Mouse (Mus musculus) cerebellum, adult 2 months (tissue): ENCODE data around the gene Arglu1. TPM values are rescaled to one million over a fixed set of nuclear protein-coding genes. Genes with fewer than 3 reads are reported as not detected.

Experiments
- DNase-seq, 2 experiments: peaks; one replicate each; pipeline ENCODE4 v3.0.0; 2021
- H3K27ac ChIP-seq: fragments of 200-500 bp; 2 replicates; pipeline ENCODE4 v1.5.1; 2012; ENCODE audit warnings: low read length, control low read depth, inconsistent platforms; ENCODE audit not compliant: insufficient read depth
- H3K27me3 ChIP-seq: fragments of 200-500 bp; 2 replicates; pipeline ENCODE4 v1.6.1; 2012; ENCODE audit warnings: inconsistent platforms, mild to moderate bottlenecking, low read length, moderate library complexity; ENCODE audit not compliant: control insufficient read depth, insufficient read depth
- H3K4me1 ChIP-seq: fragments of 200-500 bp; 2 replicates; pipeline ENCODE4 v1.6.1; 2011; ENCODE audit warnings: low read length; ENCODE audit not compliant: control insufficient read depth, insufficient read depth
- H3K4me3 ChIP-seq: fragments of 200-500 bp; replicated peaks from 2 replicates; pipeline ENCODE3; 2011; ENCODE audit warnings: mild to moderate bottlenecking, low read depth, low read length, control low read depth; ENCODE audit not compliant: insufficient read depth
- CTCF ChIP-seq: fragments of 200-500 bp; IDR thresholded peaks from 2 replicates; pipeline ENCODE4 v1.5.1; 2011; ENCODE audit warnings: low read depth, mild to moderate bottlenecking, control low read depth, low read length, moderate library complexity, borderline replicate concordance; ENCODE audit not compliant: insufficient read depth
- POLR2A ChIP-seq: fragments of 200-500 bp; IDR thresholded peaks from 2 replicates; pipeline ENCODE4 v1.6.1; 2011; ENCODE audit warnings: low read length, control low read depth, borderline replicate concordance; ENCODE audit not compliant: insufficient read depth
- WGBS: fragments of 180-500 bp; shearing (Covaris S2); methylation state at CpG from one replicate; pipeline ENCODE4 v1.1.7; 2018; 5-methylcytosine and 5-hydroxymethylcytosine counted together
- polyA plus RNA-seq: library from polyadenylated mRNA; depleted of rRNA; stranded (reverse); fragments of >200 nt; gene quantifications from 2 replicates; pipeline ENCODE4 v1.2.3, GENCODE M21; 2012

Gene Arglu1
- polyA plus RNA-seq, 1 experiment = 106 TPM

DNA sequence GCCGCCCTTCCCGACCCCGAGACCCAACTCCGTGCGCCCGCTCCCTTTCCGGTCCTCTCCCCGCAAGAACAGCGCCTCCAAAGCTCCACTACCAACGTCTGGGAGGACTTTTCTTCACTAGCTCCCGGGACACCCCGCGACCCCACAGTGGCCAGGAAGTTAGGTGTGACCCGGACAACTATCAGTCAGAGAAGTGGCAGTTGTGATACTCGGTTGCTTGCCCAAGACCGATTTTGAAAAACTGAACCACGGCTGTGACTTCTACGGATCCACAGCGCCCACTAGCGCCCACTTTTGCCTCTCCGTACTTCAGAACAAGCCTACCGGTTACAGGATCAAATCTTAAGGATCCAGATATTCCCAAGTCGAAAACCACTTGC, 28.6 kb downstream of the Arglu1 start:
- Histone ChIP-seq H3K27ac (no peak overlapping the region), H3K27me3 (no peaks in the 10 kb centered on the region), H3K4me3 (peak overlapping the region; percentile 57), H3K4me1 (0 out of 2 replicates have a peak, but pooled peaks cover 4% of the 10 kb centered on the region)
- peak; percentile 79 to 87 for DNase-seq
- 1% methylated on average over 23 of the region's 23 CpGs for WGBS
- TF ChIP-seq CTCF (peak; percentile 84), POLR2A (no peak)

DNA sequence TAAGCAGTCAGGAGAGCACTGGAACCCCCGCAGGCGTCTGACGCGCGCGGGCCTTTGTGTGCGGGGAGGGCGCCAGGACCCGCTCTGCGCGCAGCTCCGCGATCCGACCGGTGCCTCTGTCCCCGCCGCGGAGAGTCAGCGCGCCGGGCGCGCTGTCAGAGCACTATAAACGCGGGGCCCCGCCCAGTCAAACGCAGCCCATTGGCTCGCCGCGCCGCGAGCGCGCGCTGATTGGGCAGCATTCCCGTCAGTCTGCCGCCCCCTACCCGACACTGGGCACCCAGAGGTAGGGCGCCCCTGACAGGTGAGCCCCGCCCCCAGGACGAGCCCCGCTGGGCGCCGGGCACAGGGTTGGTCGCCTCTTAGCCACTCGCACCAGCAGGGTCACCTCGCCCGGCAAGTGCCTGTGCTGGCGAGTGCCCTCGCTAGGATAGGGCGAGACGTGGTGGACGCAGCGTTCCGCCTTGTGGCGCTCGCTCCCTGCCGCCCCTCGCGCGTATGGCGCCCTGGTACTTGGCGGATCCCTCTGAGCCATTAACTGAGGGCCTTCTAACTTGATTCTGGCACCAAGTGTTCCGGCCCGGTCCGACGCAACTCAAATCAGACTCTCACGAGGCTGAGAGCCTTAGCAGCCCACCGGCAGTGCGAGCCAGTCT, 29.1 kb downstream of the Arglu1 start, which contains the start of gene Efnb2:
Gene Efnb2 (minus strand): TSS at position 140 of the 656 bp plus-strand sequence.
- Histone ChIP-seq H3K27me3 (no peaks in the 10 kb centered on the region), H3K4me3 (peak within 1 kb of the TSS; percentile 57), H3K27ac (no peak within 1 kb of the TSS), H3K4me1 (0 out of 2 replicates have a peak, but pooled peaks cover 4% of the 10 kb centered on the region)
- DNase-seq = peak; percentile 85 to 88
- under 1% methylated on average over 69 of the region's 70 CpGs for WGBS
- TF ChIP-seq CTCF = no peak
- TF ChIP-seq POLR2A = 0 out of 2 replicates have a peak, but pooled peaks have one; percentile 15

GRCm38 (mm10) chr8:8660307-8661098, 29.8 kb downstream of the Arglu1 start:
- H3K27me3 ChIP-seq = no peaks in the 10 kb centered on the region
- TF ChIP-seq CTCF = no peak
- TF ChIP-seq POLR2A = no peak
- WGBS = under 1% methylated on average over 87 of the region's 88 CpGs
- peak in 1 of 2 experiments; percentile 18 for DNase-seq
- no peak overlapping the region for H3K27ac ChIP-seq
- H3K4me3 ChIP-seq = peak overlapping the region; percentile 57
- H3K4me1 ChIP-seq = 0 out of 2 replicates have a peak, but pooled peaks cover 4% of the 10 kb centered on the region

DNA sequence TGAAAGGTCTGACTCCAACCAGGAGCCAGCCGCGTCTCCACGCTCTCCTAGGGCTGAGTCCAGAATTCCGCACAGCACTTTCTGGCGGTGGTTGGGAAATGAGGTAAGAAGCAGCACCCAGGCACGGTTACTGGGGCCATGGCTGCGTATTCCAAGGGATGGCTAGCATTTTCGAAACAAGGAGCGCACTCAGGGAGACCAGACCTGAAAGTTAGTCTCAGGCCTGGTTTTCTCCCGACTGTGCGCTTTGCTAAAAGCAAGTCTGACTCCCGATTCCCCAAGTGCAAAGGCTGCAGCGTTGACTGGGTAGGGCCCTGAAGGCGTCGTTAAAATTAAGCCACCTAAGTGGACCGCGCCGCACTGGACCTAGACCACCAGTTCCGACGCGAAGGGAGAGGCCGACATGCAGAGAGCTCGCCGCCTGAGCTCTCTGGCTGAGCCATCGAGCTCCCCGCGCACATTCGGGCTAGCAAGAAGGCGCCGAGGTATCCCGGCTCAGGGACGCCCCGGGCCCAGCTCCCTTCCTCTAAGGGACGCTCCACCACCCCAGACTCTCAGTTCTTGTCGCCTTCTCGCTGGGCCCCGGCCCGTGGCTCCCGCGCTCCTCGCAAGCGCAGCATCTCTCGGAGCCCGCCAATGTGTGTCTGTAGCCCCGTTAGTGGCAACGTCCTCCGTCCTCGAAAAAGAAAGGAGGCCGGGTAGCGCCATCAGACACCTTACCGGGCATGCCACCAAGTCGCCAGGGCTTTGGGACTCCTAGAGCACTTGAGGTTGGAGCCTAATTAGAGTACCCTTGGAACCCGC, 30.6 kb downstream of the Arglu1 start:
- TF ChIP-seq CTCF (no peak), POLR2A (no peak)
- 2% methylated on average over 53 of the region's 53 CpGs for WGBS
- peak; percentile 14 to 44 for DNase-seq

GRCm38 (mm10) chr8:8658426-8659224, 31.7 kb downstream of the Arglu1 start:
- no peak overlapping the region for H3K27ac ChIP-seq
- H3K27me3 ChIP-seq = no peaks in the 10 kb centered on the region
- peak; percentile 63 to 71 for DNase-seq
- H3K4me3 ChIP-seq = no peak overlapping the region
- TF ChIP-seq POLR2A (no peak), CTCF (peak; percentile 69)
- H3K4me1 ChIP-seq = 0 out of 2 replicates have a peak, but pooled peaks cover 4% of the 10 kb centered on the region
- WGBS = 28% methylated on average over 19 of the region's 19 CpGs

More for the DNA sequence above, 30.6 kb downstream of the Arglu1 start:
- Histone ChIP-seq H3K4me1 (0 out of 2 replicates have a peak, but pooled peaks cover 4% of the 10 kb centered on the region), H3K27ac (no peak overlapping the region), H3K4me3 (peak overlapping the region; percentile 57), H3K27me3 (no peaks in the 10 kb centered on the region)

- Histone ChIP-seq H3K4me1 (0 out of 2 replicates have a peak, but pooled peaks cover 4% of the 10 kb centered on the region), H3K27me3 (no peaks in the 10 kb centered on the region), H3K27ac (no peak overlapping the region), H3K4me3 (no peak overlapping the region)
- no peak for DNase-seq
- 89% methylated on average over 5 of the region's 5 CpGs for WGBS
- no peak for TF ChIP-seq POLR2A
- TF ChIP-seq CTCF = no peak
Measured at GRCm38 (mm10) chr8:8657692-8658355, 32.5 kb downstream of the Arglu1 start.
